Mouse (Mus musculus) forebrain, postnatal 0 days (tissue): ENCODE data around the gene Tprkb. TPM values are rescaled to one million over a fixed set of nuclear protein-coding genes. Genes with fewer than 3 reads are reported as not detected.
"Not testable (repeated sequence)": the region's sequence is repeated elsewhere in the genome, so short reads cannot be mapped to it uniquely, and the experiment has no call there.

Experiments
- ATAC-seq: fragments of 200-750 bp; cut with Nextera tagmentation; 2 replicates; pipeline ENCODE4 v1.8.0; 2017; ENCODE audit warnings: mild to moderate bottlenecking, moderate library complexity
- DNase-seq: peaks from one replicate; pipeline ENCODE4 v3.0.0-alpha.2; 2015
- H3K27ac ChIP-seq: fragments of 300-500 bp; sonication (generic); 2 replicates; pipeline ENCODE4 v1.5.1; 2014; ENCODE audit warnings: low read depth, mild to moderate bottlenecking, antibody characterized with exemption, low read length, moderate library complexity, mixed read lengths
- H3K27me3 ChIP-seq: fragments of 300-500 bp; sonication (generic); 2 replicates; pipeline ENCODE4 v1.6.1; 2014; ENCODE audit warnings: mild to moderate bottlenecking, low read length, mixed read lengths; ENCODE audit not compliant: insufficient read depth
- H3K36me3 ChIP-seq: fragments of 300-500 bp; sonication (generic); 2 replicates; pipeline ENCODE4 v1.6.1; 2014; ENCODE audit warnings: mild to moderate bottlenecking, moderate library complexity; ENCODE audit not compliant: insufficient read depth
- H3K4me1 ChIP-seq: fragments of 300-500 bp; sonication (generic); 2 replicates; pipeline ENCODE4 v1.6.1; 2014; ENCODE audit warnings: antibody characterized with exemption; ENCODE audit not compliant: insufficient read depth
- H3K4me2 ChIP-seq: fragments of 300-500 bp; sonication (generic); 2 replicates; pipeline ENCODE4 v1.6.1; 2014; ENCODE audit warnings: low read depth, mild to moderate bottlenecking, moderate library complexity
- H3K4me3 ChIP-seq: fragments of 300-500 bp; sonication (generic); 2 replicates; pipeline ENCODE4 v1.5.1; 2014; ENCODE audit warnings: low read depth, low read length, mixed read lengths
- H3K9ac ChIP-seq: fragments of 300-500 bp; sonication (generic); 2 replicates; pipeline ENCODE4 v1.6.1; 2014; ENCODE audit warnings: mild to moderate bottlenecking
- H3K9me3 ChIP-seq: fragments of 300-500 bp; sonication (generic); 2 replicates; pipeline ENCODE4 v1.6.1; 2016; ENCODE audit warnings: low read length
- CTCF ChIP-seq: sonication (generic); IDR thresholded peaks from 2 replicates; pipeline ENCODE4 v1.5.1; 2016; ENCODE audit warnings: antibody characterized with exemption, control low read depth, low read depth
- WGBS: fragments of 180-500 bp; shearing (Covaris S2); extraction: QIAGEN DNeasy Blood & Tissue Kit; methylation state at CpG from one replicate; pipeline ENCODE4 v1.1.7; 2014; 5-methylcytosine and 5-hydroxymethylcytosine counted together
- polyA plus RNA-seq: library from polyadenylated mRNA; unstranded; fragments of >200 nt; fragmentation: Nextera tagmentation; extraction: Ambion mirVana; gene quantifications from 2 replicates; pipeline ENCODE4 v1.2.1, GENCODE M21; 2015
- total RNA-seq: library from RNA; depleted of rRNA; stranded (reverse); fragments of >200 nt; gene quantifications from 2 replicates; pipeline ENCODE4 v1.2.3, GENCODE M21; 2014; rRNA removed

Tprkb gene
- total RNA-seq = 50.2 and 66.8 TPM in 2 replicates
- 54.5 and 69.6 TPM in 2 replicates for polyA plus RNA-seq

- H3K27me3 ChIP-seq = no peaks in the 10 kb centered on the region
- no peak within 1 kb of the TSS for H3K4me2 ChIP-seq
- H3K9me3 ChIP-seq = no peaks in the 10 kb centered on the region
- peaks cover 9% of the 10 kb centered on the region for H3K4me1 ChIP-seq
- no peak for DNase-seq
- no peaks in the 10 kb centered on the region for H3K36me3 ChIP-seq
- ATAC-seq = no peak
- no peak for TF ChIP-seq CTCF
- no peak within 1 kb of the TSS for H3K9ac ChIP-seq
- 86% methylated on average over 3 of the region's 3 CpGs for WGBS
- H3K4me3 ChIP-seq = no peak within 1 kb of the TSS
- no peak within 1 kb of the TSS for H3K27ac ChIP-seq
Measured at GRCm38 (mm10) chr6:85911587-85911986, at the start of gene Tprkb. Gene Tprkb (plus strand): TSS chr6:85911865.

GRCm38 (mm10) chr6:85862565-85862964, 49.1 kb upstream of the Tprkb start:
- no peak for DNase-seq

GRCm38 (mm10) chr6:85863136-85863535, 48.5 kb upstream of the Tprkb start:
- no peak overlapping the region for H3K4me2 ChIP-seq
- ATAC-seq (no peak), DNase-seq (no peak)
- no peak overlapping the region for H3K4me3 ChIP-seq
- H3K9me3 ChIP-seq = no peaks in the 10 kb centered on the region
- TF ChIP-seq CTCF = no peak
- H3K27me3 ChIP-seq = no peaks in the 10 kb centered on the region
- no peak overlapping the region for H3K9ac ChIP-seq
- H3K4me1 ChIP-seq = no peaks in the 10 kb centered on the region
- H3K36me3 ChIP-seq = no peaks in the 10 kb centered on the region
- WGBS = 74% methylated on average over 2 of the region's 2 CpGs
- H3K27ac ChIP-seq = no peak overlapping the region

More at GRCm38 (mm10) chr6:85862565-85862964, 49.1 kb upstream of the Tprkb start:
- Histone ChIP-seq H3K9me3 (no peaks in the 10 kb centered on the region), H3K4me1 (no peaks in the 10 kb centered on the region), H3K27ac (no peak overlapping the region), H3K27me3 (no peaks in the 10 kb centered on the region), H3K4me3 (no peak overlapping the region), H3K4me2 (no peak overlapping the region), H3K9ac (no peak overlapping the region), H3K36me3 (no peaks in the 10 kb centered on the region)
- no peak for TF ChIP-seq CTCF
- ATAC-seq = no peak
- WGBS = 35% methylated on average over 3 of the region's 3 CpGs

- Histone ChIP-seq H3K4me1 (no peaks in the 10 kb centered on the region), H3K27me3 (no peaks in the 10 kb centered on the region), H3K36me3 (no peaks in the 10 kb centered on the region), H3K9me3 (no peaks in the 10 kb centered on the region), H3K4me3 (no peak overlapping the region), H3K9ac (no peak overlapping the region), H3K4me2 (no peak overlapping the region), H3K27ac (no peak overlapping the region)
- WGBS = 87% methylated on average over 2 of the region's 2 CpGs
- TF ChIP-seq CTCF = no peak
- DNase-seq (no peak), ATAC-seq (no peak)
Measured at GRCm38 (mm10) chr6:85863840-85864239, 47.8 kb upstream of the Tprkb start.

- not testable (repeated sequence) for H3K9me3 ChIP-seq, H3K4me3 ChIP-seq, H3K27me3 ChIP-seq, H3K4me2 ChIP-seq, H3K36me3 ChIP-seq, DNase-seq, H3K4me1 ChIP-seq, H3K9ac ChIP-seq, H3K27ac ChIP-seq
- 69% methylated on average over 6 of the region's 7 CpGs for WGBS
- peak; percentile 29; the same call in 1 of the 2 replicates for ATAC-seq
Measured at GRCm38 (mm10) chr6:85864900-85865639, 46.6 kb upstream of the Tprkb start.

- not testable (repeated sequence) for H3K9me3 ChIP-seq, H3K4me1 ChIP-seq, H3K4me2 ChIP-seq, H3K9ac ChIP-seq, H3K4me3 ChIP-seq, H3K27me3 ChIP-seq, H3K36me3 ChIP-seq, H3K27ac ChIP-seq, DNase-seq, ATAC-seq
- 79% methylated on average over 3 of the region's 3 CpGs for WGBS
Measured at GRCm38 (mm10) chr6:85866166-85866565, 45.5 kb upstream of the Tprkb start.

- 58% methylated on average over 1 of the region's 1 CpGs for WGBS
Measured at GRCm38 (mm10) chr6:85866995-85867394, 44.7 kb upstream of the Tprkb start.

More at GRCm38 (mm10) chr6:85866995-85867394, 44.7 kb upstream of the Tprkb start:
- not testable (repeated sequence) for H3K4me3 ChIP-seq, H3K36me3 ChIP-seq, H3K27ac ChIP-seq, H3K4me2 ChIP-seq, DNase-seq, H3K27me3 ChIP-seq, H3K4me1 ChIP-seq, H3K9me3 ChIP-seq, ATAC-seq, H3K9ac ChIP-seq
